Comparison of ENCODE assay signal across 15 mouse cellular contexts in the genomic region with DNA sequence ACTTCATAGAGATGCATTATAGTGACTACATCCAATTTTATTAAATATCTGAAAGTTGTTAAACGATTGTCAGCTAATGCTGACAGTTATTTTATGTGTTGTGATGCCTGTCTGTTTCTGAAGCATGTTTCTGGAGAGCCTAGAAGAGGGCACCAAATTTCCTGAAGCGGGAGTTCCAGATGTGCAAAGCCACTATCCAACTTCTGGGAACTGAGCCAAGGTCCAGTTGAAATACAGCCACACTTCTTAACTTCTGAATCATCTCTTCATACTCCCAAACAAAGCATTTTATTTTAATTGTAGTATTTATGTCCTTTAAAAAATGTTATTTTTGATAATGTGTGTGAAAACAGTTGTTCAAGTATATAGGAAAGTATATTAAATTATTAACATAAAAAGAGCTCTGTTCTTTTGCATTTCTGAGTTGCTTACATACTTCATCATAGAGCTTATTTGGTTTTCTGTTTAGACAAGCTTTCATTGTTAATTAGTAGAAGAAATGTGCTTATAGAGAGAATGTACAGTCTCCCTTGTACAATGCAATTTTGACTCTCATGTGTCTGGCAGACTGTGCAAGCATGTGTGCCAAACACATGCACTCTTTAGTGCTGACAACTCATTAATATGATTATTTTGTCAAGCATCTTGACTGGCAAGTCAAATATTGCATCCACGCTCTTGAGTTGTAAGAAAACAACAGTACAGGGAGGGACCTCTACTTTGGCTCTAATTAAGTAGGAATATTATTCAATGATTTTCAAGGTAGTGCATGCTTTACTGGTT.
DNase-seq lines count a peak whose midpoint lies in the region; ATAC-seq lines count a peak whose summit lies in the region.
"Had no signal": no experiment of that assay in that cellular context is flagged by ENCODE, and none has a peak within 500 bp of the region (broad histone marks: within the 10 kb centered on the region; RNA-seq: fewer than 3 reads in every experiment).

No protein-coding gene starts in this region.

- no peak overlapping the region for H3K9ac ChIP-seq in hindbrain, embryonic 13.5 days
- H3K9ac ChIP-seq: heart, embryonic 13.5 days; limb, embryonic 12.5 days; midbrain, embryonic 15.5 days had no signal

- no peak for ATAC-seq in hindbrain, embryonic 13.5 days (ENCODE audit: low FRiP score)
- ATAC-seq in CD4-positive, CD25-positive, alpha-beta regulatory T cell, adult 4 months: no peak
- ATAC-seq: intestine, embryonic 16.5 days; midbrain, embryonic 15.5 days had no signal

- no peaks in the 10 kb centered on the region for H3K36me3 ChIP-seq in hindbrain, embryonic 13.5 days
- H3K36me3 ChIP-seq: heart, embryonic 13.5 days; hindbrain, embryonic 10.5 days; limb, embryonic 12.5 days; midbrain, embryonic 15.5 days had no signal

- no peak overlapping the region for H3K4me2 ChIP-seq in hindbrain, embryonic 13.5 days
- H3K4me2 ChIP-seq: heart, embryonic 13.5 days; limb, embryonic 12.5 days; midbrain, embryonic 15.5 days had no signal

- H3K27ac ChIP-seq in hindbrain, embryonic 13.5 days: no peak overlapping the region
- H3K27ac ChIP-seq: heart, embryonic 13.5 days; hindbrain, embryonic 10.5 days; limb, embryonic 12.5 days; macrophage; midbrain, embryonic 15.5 days had no signal

- no peaks in the 10 kb centered on the region for H3K4me1 ChIP-seq in hindbrain, embryonic 13.5 days (replicated peaks)
- H3K4me1 ChIP-seq: heart, embryonic 13.5 days; hindbrain, embryonic 10.5 days; limb, embryonic 12.5 days; midbrain, embryonic 15.5 days had no signal

- no peaks in the 10 kb centered on the region for H3K9me3 ChIP-seq in hindbrain, embryonic 13.5 days
- H3K9me3 ChIP-seq: heart, embryonic 13.5 days; hindbrain, embryonic 10.5 days; limb, embryonic 12.5 days; midbrain, embryonic 15.5 days had no signal

- peak; percentile 6 for DNase-seq in adrenal gland, postnatal 10 days
- DNase-seq in adrenal gland, postnatal 25 days: no peak
- DNase-seq in heart, postnatal 4 days: peak; percentile 4
- DNase-seq in heart, adult 8-10 months (ENCODE audit: low spot score): no peak
- DNase-seq in adipocyte (ENCODE audit: low spot score): peak; percentile 68
- peak; percentile 9 for DNase-seq in lung, postnatal 36 days
- DNase-seq: cerebellum, adult 8-10 months had no signal

- WGBS in hindbrain, embryonic 13.5 days: 73% methylated on average over 3 of the region's 3 CpGs

- no peaks in the 10 kb centered on the region for H3K27me3 ChIP-seq in hindbrain, embryonic 13.5 days
- H3K27me3 ChIP-seq: heart, embryonic 13.5 days; limb, embryonic 12.5 days; midbrain, embryonic 15.5 days had no signal

- no peak overlapping the region for H3K4me3 ChIP-seq in hindbrain, embryonic 13.5 days
- H3K4me3 ChIP-seq: heart, embryonic 13.5 days; hindbrain, embryonic 10.5 days; limb, embryonic 12.5 days; midbrain, embryonic 15.5 days had no signal

Comparison
In these comparisons a context has a peak if more than half of its experiments do, and no peak if none do; other contexts are left out.
1. DNase-seq: peak in adrenal gland, postnatal 10 days (single experiment), heart, postnatal 4 days (single experiment), adipocyte (single experiment) and lung, postnatal 36 days (single experiment); none in adrenal gland, postnatal 25 days (single experiment) and heart, adult 8-10 months (single experiment).